Mouse (Mus musculus) stomach, postnatal 0 days (tissue): Measurements from ENCODE around the gene Ganc. TPM values are rescaled to one million over a fixed set of nuclear protein-coding genes. Genes with fewer than 3 reads are reported as not detected.

Source experiments
- ATAC-seq: fragments of 200-750 bp; cut with Nextera tagmentation; 2 replicates; pipeline ENCODE4 v1.8.0; 2017; ENCODE audit not compliant: low FRiP score, low TSS enrichment
- DNase-seq: peaks from one replicate; pipeline ENCODE4 v3.0.0-alpha.2; 2016; ENCODE audit warnings: low spot score
- H3K27ac ChIP-seq: fragments of 300-500 bp; sonication (generic); replicated peaks from 2 replicates; pipeline ENCODE4 v1.5.1; 2014; ENCODE audit warnings: mild to moderate bottlenecking, control low read depth
- H3K27me3 ChIP-seq: fragments of 300-500 bp; sonication (generic); 2 replicates; pipeline ENCODE4 v1.6.1; 2014; ENCODE audit warnings: low read length; ENCODE audit not compliant: control insufficient read depth, insufficient read depth
- H3K36me3 ChIP-seq: fragments of 300-500 bp; sonication (generic); 2 replicates; pipeline ENCODE4 v1.6.1; 2014; ENCODE audit warnings: low read length, mixed read lengths; ENCODE audit not compliant: control insufficient read depth, insufficient read depth
- H3K4me1 ChIP-seq: fragments of 300-500 bp; sonication (generic); replicated peaks from 2 replicates; pipeline ENCODE4 v1.6.1; 2014; ENCODE audit warnings: antibody characterized with exemption; ENCODE audit not compliant: control insufficient read depth, insufficient read depth
- H3K4me2 ChIP-seq: fragments of 300-500 bp; sonication (generic); replicated peaks from 2 replicates; pipeline ENCODE4 v1.6.1; 2014; ENCODE audit warnings: low read depth, mild to moderate bottlenecking, control low read depth, moderate library complexity
- H3K4me3 ChIP-seq: fragments of 300-500 bp; sonication (generic); 2 replicates; pipeline ENCODE4 v1.5.1; 2014; ENCODE audit warnings: low read depth, low read length, control low read depth
- H3K9ac ChIP-seq: fragments of 300-500 bp; sonication (generic); 2 replicates; pipeline ENCODE4 v1.6.1; 2014; ENCODE audit warnings: mild to moderate bottlenecking, low read length, control low read depth, mixed read lengths
- H3K9me3 ChIP-seq: fragments of 300-500 bp; sonication (generic); 2 replicates; pipeline ENCODE4 v1.6.1; 2016; ENCODE audit warnings: low read length; ENCODE audit not compliant: control insufficient read depth
- CTCF ChIP-seq: IDR thresholded peaks from 2 replicates; pipeline ENCODE4 v1.5.1; 2016; ENCODE audit warnings: antibody characterized with exemption, low read depth, mild to moderate bottlenecking, moderate library complexity
- EP300 ChIP-seq: optimal IDR thresholded peaks from 2 replicates; pipeline ENCODE3; 2016; ENCODE audit warnings: antibody characterized with exemption
- whole genome bisulfite sequencing: fragments of 180-500 bp; shearing (Covaris S2); extraction: QIAGEN DNeasy Blood & Tissue Kit; methylation state at CpG from one replicate; pipeline ENCODE4 v1.1.7; 2014; 5-methylcytosine and 5-hydroxymethylcytosine counted together
- polyA plus RNA-seq: library from polyadenylated mRNA; unstranded; fragments of >200 nt; fragmentation: Nextera tagmentation; extraction: Ambion mirVana; gene quantifications from 2 replicates; pipeline ENCODE4 v1.2.1, GENCODE M21; 2015

Gene Ganc
- polyA plus RNA-seq, 1 experiment from 2014 or later, result 6.8 TPM

DNA sequence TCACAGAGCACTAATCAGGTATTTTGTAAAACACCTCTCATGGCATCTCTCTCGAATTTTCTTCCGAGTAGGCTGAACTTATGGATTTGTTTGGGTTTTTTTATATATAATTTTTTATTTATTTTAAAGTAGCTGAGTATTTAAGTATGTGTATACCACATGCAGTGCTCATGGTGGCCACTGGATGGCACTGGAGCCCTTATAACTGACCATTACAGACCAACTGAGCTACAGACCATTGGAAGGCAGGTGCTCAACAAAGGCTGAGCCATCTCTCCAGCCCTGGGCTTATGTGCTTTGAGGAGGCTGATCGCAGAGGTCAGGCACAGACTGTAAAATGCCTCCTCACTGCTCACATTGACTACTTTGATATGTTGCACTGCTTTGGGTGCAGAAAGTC is 74.9 kb downstream of the Ganc start:
- no peaks in the 10 kb centered on the region for H3K4me1 ChIP-seq
- no peaks in the 10 kb centered on the region for H3K9me3 ChIP-seq
- H3K9ac ChIP-seq, result no peak overlapping the region
- H3K36me3 ChIP-seq, result no peaks in the 10 kb centered on the region
- no peak overlapping the region for H3K27ac ChIP-seq
- TF ChIP-seq CTCF (peak; percentile 85), EP300 (no peak)
- ATAC-seq, result 0 out of 2 replicates have a peak, but pooled peaks have one; percentile 51
- H3K4me2 ChIP-seq, result no peak overlapping the region
- no peak overlapping the region for H3K4me3 ChIP-seq
- DNase-seq, result peak; percentile 71
- no peaks in the 10 kb centered on the region for H3K27me3 ChIP-seq
- WGBS, result 55% methylated on average over 3 of the region's 3 CpGs

DNA sequence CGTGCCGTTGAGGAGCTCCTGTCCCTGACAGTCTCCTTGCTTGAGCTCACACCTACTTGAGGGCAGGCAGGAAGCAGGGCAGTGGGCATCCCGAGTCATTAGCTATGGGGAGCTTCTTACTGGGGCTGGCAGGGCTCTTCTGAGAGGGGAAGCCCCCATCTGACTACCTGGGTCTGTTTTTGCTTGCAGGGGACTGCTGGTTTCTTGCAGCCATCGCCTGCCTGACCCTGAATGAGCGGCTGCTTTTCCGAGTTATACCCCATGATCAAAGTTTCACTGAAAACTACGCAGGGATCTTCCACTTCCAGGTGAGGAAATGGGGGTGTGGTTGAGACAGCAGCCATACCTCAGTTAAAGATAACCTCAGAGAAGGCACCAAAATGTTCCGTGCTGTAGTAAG is 78.2 kb downstream of the Ganc start:
- Histone ChIP-seq H3K4me3 (no peak overlapping the region), H3K4me1 (no peaks in the 10 kb centered on the region), H3K9ac (no peak overlapping the region), H3K36me3 (no peaks in the 10 kb centered on the region), H3K27ac (no peak overlapping the region), H3K4me2 (no peak overlapping the region), H3K27me3 (no peaks in the 10 kb centered on the region), H3K9me3 (no peaks in the 10 kb centered on the region)
- no peak for TF ChIP-seq EP300
- TF ChIP-seq CTCF, result no peak
- 69% methylated on average over 8 of the region's 8 CpGs for WGBS
- ATAC-seq, result no peak
- no peak for DNase-seq

DNA sequence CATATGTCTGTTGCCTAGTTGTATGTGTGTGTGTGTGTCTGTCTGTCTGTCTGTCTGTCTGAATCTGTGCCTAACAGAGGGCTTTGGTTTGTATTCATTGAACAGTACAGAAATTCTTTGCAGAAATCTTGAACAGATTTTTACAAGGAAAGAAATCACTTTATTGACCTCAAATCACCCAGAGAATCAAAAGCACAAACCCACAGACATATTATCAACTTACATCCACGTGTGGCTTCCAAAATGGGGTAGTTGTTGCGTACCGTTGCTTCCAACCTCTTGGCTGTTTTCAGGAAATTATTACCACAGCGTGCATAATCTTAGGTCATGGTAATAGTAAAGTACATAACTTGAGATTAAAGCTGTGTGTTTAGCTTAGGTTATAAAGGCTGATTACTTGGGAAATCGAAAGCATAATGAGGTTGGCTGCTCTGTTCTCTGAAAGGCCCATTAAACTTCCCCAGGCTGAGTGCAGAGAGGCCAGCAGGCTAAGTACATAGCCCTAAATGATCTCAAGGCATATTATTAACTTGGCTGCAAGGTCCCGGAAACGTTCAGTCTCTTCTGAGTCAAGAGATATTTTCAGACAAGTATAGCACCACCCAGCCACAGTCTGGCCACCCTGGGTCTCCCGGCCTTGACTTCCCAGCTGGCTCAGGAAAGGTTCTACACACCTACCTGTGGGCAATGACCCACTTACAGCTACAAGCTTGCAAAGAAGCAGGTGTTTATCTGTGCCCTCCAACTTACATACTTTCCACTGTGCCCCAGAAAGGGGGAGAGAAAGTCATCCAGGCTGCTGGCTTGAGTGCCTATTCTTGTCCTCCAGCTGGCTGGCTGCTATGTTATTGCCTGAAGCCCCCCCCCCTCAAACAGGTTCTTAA is 79.1 kb downstream of the Ganc start:
- 52% methylated on average over 8 of the region's 8 CpGs for WGBS
- H3K36me3 ChIP-seq, result no peaks in the 10 kb centered on the region

DNA sequence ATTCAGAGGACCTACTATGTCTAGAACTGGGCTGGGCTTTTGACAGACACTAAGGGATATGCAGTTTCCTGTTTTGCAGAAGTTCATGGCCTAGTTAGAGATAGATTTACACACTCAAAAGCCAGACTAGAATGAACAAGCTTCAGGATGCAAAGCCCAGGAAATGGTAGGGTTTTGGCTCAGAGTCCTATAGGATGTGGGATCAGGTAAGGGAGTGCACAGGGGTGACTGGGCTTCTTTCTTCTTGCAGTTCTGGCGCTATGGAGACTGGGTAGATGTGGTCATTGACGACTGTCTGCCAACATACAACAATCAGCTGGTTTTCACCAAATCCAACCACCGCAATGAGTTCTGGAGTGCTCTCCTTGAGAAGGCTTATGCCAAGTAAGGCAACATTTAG is 80.5 kb downstream of the Ganc start:
- no peak for DNase-seq
- no peak overlapping the region for H3K9ac ChIP-seq
- H3K36me3 ChIP-seq, result no peaks in the 10 kb centered on the region
- no peak overlapping the region for H3K4me2 ChIP-seq
- no peaks in the 10 kb centered on the region for H3K27me3 ChIP-seq
- H3K27ac ChIP-seq, result no peak overlapping the region
- H3K4me3 ChIP-seq, result no peak overlapping the region
- H3K4me1 ChIP-seq, result no peaks in the 10 kb centered on the region
- H3K9me3 ChIP-seq, result no peaks in the 10 kb centered on the region
- TF ChIP-seq CTCF (no peak), EP300 (no peak)
- WGBS, result 81% methylated on average over 3 of the region's 3 CpGs
- ATAC-seq, result no peak

More for the DNA sequence above, 79.1 kb downstream of the Ganc start:
- Histone ChIP-seq H3K4me3 (no peak overlapping the region), H3K27ac (no peak overlapping the region), H3K4me2 (no peak overlapping the region), H3K27me3 (no peaks in the 10 kb centered on the region), H3K9ac (no peak overlapping the region), H3K4me1 (no peaks in the 10 kb centered on the region), H3K9me3 (no peaks in the 10 kb centered on the region)
- ATAC-seq (peak; percentile 83), DNase-seq (peak; percentile 45)
- TF ChIP-seq CTCF, result no peak
- TF ChIP-seq EP300, result no peak

DNA sequence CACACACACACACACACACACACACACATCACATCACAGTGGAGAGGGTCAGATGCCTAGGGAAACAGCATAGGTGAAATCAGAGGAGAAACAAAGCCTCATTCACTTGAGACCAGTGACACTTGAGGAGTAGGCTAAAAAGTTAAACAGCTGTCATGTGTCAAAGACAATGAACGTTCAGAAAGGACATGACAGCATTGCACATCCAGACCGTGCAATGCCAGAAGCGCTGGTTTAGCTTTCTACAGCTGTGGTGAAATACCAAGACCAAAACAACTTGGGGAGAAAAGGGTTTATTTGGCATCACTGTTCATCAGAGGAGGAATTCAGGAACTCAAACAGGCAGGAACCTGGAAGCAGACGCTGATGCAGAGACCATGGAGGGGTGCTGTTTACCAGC is 89.6 kb downstream of the Ganc start:
- Histone ChIP-seq H3K27me3 (no peaks in the 10 kb centered on the region; the same call in 1 of the 2 replicates), H3K4me3 (no peak overlapping the region), H3K27ac (no peak overlapping the region), H3K4me2 (no peak overlapping the region), H3K4me1 (no peaks in the 10 kb centered on the region), H3K9me3 (no peaks in the 10 kb centered on the region), H3K9ac (no peak overlapping the region), H3K36me3 (no peaks in the 10 kb centered on the region)
- ATAC-seq (no peak), DNase-seq (no peak)
- WGBS, result 46% methylated on average over 4 of the region's 4 CpGs
- TF ChIP-seq EP300 (no peak), CTCF (no peak)

DNA sequence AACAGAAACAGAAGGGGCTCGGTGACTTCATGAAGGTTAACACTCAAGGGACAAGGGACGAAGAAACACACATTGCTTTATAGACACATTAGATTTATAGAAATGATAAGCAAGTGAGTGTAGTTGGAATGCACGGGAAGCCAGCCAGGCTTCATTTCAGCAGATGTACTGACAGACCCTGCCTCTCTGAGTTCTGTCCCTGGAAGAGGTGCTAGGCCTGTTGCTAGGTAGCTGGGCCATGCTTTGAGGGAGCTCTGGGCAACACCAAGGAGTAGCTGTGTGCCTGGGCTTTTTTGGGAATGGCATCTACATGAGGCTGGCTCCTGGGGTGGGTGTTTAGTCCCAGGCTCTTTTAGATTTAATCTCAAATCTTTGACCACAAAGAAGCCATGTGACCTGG is 92.8 kb downstream of the Ganc start:
- H3K4me3 ChIP-seq, result no peak overlapping the region
- ATAC-seq, result no peak
- peaks cover 3% of the 10 kb centered on the region; the same call in 1 of the 2 replicates for H3K4me1 ChIP-seq
- no peaks in the 10 kb centered on the region; the same call in 1 of the 2 replicates for H3K27me3 ChIP-seq
- 43% methylated on average over 3 of the region's 3 CpGs for WGBS
- TF ChIP-seq CTCF (no peak), EP300 (no peak)
- no peak overlapping the region for H3K9ac ChIP-seq
- DNase-seq, result no peak
- H3K4me2 ChIP-seq, result no peak overlapping the region
- H3K27ac ChIP-seq, result no peak overlapping the region
- no peaks in the 10 kb centered on the region for H3K9me3 ChIP-seq
- no peaks in the 10 kb centered on the region for H3K36me3 ChIP-seq
